Mouse (Mus musculus): ENCODE data around the gene Vav2. TPM values are rescaled to one million over a fixed set of nuclear protein-coding genes. Genes with fewer than 3 reads are reported as not detected.
A peak's percentile ranks its signal among the peaks of the same experiment; 100 is the strongest.

Gene Vav2
- polyA plus RNA-seq, 1 experiment from 2014 or later, result 16.4 TPM

DNA sequence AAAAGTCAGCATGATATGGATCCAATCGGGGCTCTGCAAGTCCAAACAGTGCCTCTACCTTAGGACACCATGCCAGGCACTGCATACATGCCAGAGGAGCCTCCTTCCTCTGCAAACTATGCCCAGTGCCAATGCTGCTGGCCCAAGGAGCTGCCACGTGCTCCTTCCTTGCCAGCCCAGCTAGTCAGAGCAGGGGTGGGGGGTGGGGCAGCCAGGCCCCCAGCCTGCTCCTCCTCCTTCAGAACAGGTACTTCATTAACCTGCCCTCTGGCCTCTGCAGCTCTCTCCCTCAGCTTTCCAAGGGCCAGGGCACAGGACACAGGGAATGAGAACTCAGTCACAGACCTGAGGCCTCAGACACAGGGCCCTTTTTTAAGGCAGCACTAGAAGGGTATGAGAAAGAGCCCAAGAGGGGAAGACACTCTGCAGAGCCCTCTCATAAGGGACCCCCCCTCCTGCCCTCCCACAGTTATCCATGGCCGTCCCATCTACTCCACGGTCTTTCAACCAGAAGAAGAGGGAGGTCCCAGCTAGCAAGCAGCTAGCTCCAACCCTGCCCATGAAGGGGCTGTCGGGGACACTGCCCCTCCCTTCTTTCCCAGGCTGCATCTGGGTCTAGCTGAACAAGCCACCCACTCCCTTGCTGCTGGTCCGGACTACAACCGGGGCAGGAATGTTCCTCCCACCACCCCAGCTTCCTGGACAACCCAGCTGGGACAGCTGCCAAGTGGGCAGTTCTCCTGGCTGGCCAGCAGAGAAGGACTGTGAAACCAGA, 179.9 kb downstream of the Vav2 start:
- WGBS, result 51% methylated on average over 7 of the region's 7 CpGs
- no peak overlapping the region for H3K27ac ChIP-seq (replicated peaks; ENCODE audit: low read depth, low read length)

DNA sequence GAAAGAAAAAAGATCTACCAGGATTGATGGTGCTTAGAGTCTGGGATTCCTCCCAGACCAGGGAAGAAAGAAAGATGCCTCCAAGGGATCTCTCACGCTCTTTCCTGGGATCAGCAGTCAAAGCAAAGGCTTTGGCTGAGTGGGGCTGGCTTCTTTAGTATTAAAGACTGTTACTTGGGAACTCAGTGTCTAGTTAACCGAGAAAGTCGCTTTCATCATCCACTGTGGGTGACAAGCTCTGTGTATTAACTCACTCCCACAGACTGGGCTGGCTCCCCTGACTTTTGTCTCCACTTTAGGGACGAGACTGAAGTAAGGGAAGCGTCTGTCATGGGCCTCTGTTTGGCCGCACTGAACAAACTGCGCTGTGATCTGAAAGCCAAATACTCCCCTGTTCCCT, 180.9 kb downstream of the Vav2 start:
- 67% methylated on average over 7 of the region's 7 CpGs for WGBS
- no peak overlapping the region for H3K27ac ChIP-seq (replicated peaks; ENCODE audit: low read depth, low read length)
- H3K27me3 ChIP-seq (ENCODE audit: control insufficient read depth, insufficient read depth, low read length), result no peaks in the 10 kb centered on the region
- H3K9me3 ChIP-seq (ENCODE audit: control insufficient read depth, low read length), result no peaks in the 10 kb centered on the region
- H3K9ac ChIP-seq (replicated peaks; ENCODE audit: low read length), result no peak overlapping the region
- no peak overlapping the region for H3K4me2 ChIP-seq (ENCODE audit: low read length)
- H3K4me1 ChIP-seq (ENCODE audit: control insufficient read depth, insufficient read depth, low read length), result no peaks in the 10 kb centered on the region
- no peaks in the 10 kb centered on the region for H3K36me3 ChIP-seq (ENCODE audit: control insufficient read depth, insufficient read depth, low read length)
- no peak overlapping the region for H3K4me3 ChIP-seq (replicated peaks; ENCODE audit: low read depth, low read length)
- ATAC-seq (ENCODE audit: low FRiP score, low TSS enrichment) (no peak), DNase-seq (no peak)

More for the DNA sequence above, 179.9 kb downstream of the Vav2 start:
- no peaks in the 10 kb centered on the region for H3K4me1 ChIP-seq (ENCODE audit: control insufficient read depth, insufficient read depth, low read length)
- DNase-seq (peak; percentile 59), ATAC-seq (ENCODE audit: low FRiP score, low TSS enrichment) (no peak)
- H3K4me3 ChIP-seq (replicated peaks; ENCODE audit: low read depth, low read length), result no peak overlapping the region
- H3K36me3 ChIP-seq (ENCODE audit: control insufficient read depth, insufficient read depth, low read length), result no peaks in the 10 kb centered on the region
- H3K9ac ChIP-seq (replicated peaks; ENCODE audit: low read length), result no peak overlapping the region
- no peaks in the 10 kb centered on the region for H3K27me3 ChIP-seq (ENCODE audit: control insufficient read depth, insufficient read depth, low read length)
- no peaks in the 10 kb centered on the region for H3K9me3 ChIP-seq (ENCODE audit: control insufficient read depth, low read length)
- H3K4me2 ChIP-seq (ENCODE audit: low read length), result no peak overlapping the region

DNA sequence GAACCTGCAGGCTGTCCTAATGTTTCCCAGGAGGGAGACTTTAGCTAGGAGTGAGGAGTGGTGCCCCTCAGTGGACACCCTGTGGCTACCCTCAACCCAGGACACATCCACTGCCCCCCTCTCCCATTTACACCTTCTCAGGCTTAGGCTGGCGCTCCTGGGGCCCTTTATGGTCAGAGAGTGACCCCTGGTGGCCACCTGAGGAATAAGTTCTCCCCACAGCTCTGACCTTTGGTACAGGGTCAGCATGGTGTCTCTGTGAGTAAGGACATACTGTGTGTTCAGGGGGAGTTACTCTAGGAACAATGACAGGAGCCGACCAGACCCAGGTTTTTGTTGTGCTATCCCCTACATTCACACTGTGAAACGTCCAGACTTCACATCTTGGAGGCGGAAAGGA, 189.5 kb downstream of the Vav2 start:
- H3K4me1 ChIP-seq (ENCODE audit: control insufficient read depth, insufficient read depth, low read length), result no peaks in the 10 kb centered on the region
- H3K9me3 ChIP-seq (ENCODE audit: control insufficient read depth, low read length), result no peaks in the 10 kb centered on the region
- H3K27ac ChIP-seq (replicated peaks; ENCODE audit: low read depth, low read length), result no peak overlapping the region
- no peak overlapping the region for H3K4me3 ChIP-seq (replicated peaks; ENCODE audit: low read depth, low read length)
- H3K36me3 ChIP-seq (ENCODE audit: control insufficient read depth, insufficient read depth, low read length), result no peaks in the 10 kb centered on the region
- H3K9ac ChIP-seq (replicated peaks; ENCODE audit: low read length), result no peak overlapping the region
- H3K4me2 ChIP-seq (ENCODE audit: low read length), result no peak overlapping the region
- DNase-seq (peak; percentile 81), ATAC-seq (ENCODE audit: low FRiP score, low TSS enrichment) (no peak; the same call in 1 of the 2 replicates)
- no peaks in the 10 kb centered on the region for H3K27me3 ChIP-seq (ENCODE audit: control insufficient read depth, insufficient read depth, low read length)
- 26% methylated on average over 4 of the region's 4 CpGs for WGBS

DNA sequence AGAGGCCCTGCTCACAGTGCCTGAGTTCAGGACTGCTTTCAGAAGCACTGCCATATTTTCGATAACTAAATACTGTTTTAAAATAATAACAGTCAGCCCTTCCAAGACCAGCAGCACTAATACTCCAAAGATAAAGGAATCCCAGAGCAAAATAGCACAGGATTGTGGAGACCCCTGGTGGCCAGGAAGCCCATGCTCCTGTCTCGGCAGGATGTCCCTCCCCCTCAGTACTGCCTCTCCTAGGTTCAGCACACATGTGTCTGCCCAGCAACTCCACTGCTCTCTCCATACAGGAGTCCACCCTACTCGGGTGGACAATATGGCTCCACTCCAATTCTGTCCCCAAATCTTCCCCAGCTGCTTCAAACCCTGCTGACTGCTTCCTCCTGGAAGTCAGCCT, 191.1 kb downstream of the Vav2 start:
- 19% methylated on average over 3 of the region's 3 CpGs for WGBS
- peak; percentile 87 for DNase-seq
- no peaks in the 10 kb centered on the region for H3K36me3 ChIP-seq (ENCODE audit: control insufficient read depth, insufficient read depth, low read length)
- no peaks in the 10 kb centered on the region for H3K9me3 ChIP-seq (ENCODE audit: control insufficient read depth, low read length)
- H3K4me3 ChIP-seq (replicated peaks; ENCODE audit: low read depth, low read length), result no peak overlapping the region
- no peak overlapping the region for H3K9ac ChIP-seq (replicated peaks; ENCODE audit: low read length)
- no peak overlapping the region for H3K27ac ChIP-seq (replicated peaks; ENCODE audit: low read depth, low read length)
- no peaks in the 10 kb centered on the region for H3K4me1 ChIP-seq (ENCODE audit: control insufficient read depth, insufficient read depth, low read length)
- no peak for ATAC-seq (ENCODE audit: low FRiP score, low TSS enrichment)
- H3K4me2 ChIP-seq (ENCODE audit: low read length), result no peak overlapping the region
- no peaks in the 10 kb centered on the region for H3K27me3 ChIP-seq (ENCODE audit: control insufficient read depth, insufficient read depth, low read length)

DNA sequence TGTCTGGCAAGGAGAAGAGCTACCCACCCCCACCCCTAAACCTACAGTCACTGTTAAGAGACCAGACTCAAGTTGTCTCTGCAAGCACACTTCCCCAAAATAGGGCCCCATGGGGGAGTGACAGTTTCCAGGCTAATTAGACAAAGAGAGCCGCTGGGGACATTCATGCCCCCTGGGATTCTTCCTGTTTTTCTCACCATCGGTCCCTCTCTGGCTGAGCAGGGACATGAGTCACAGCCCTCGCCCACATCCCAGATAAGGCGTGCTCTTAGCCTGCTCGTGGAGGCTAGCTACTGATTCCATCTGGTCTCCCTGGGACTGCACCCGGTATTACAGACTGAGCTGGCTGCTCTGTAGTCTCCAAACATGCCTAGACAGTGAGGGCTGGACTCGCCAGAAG, 194.5 kb downstream of the Vav2 start:
- no peak overlapping the region for H3K27ac ChIP-seq (replicated peaks; ENCODE audit: low read depth, low read length)
- no peak overlapping the region for H3K9ac ChIP-seq (replicated peaks; ENCODE audit: low read length)
- no peaks in the 10 kb centered on the region for H3K9me3 ChIP-seq (ENCODE audit: control insufficient read depth, low read length)
- DNase-seq, result no peak
- no peak for ATAC-seq (ENCODE audit: low FRiP score, low TSS enrichment)
- no peaks in the 10 kb centered on the region for H3K4me1 ChIP-seq (ENCODE audit: control insufficient read depth, insufficient read depth, low read length)
- no peaks in the 10 kb centered on the region for H3K27me3 ChIP-seq (ENCODE audit: control insufficient read depth, insufficient read depth, low read length)
- H3K4me3 ChIP-seq (replicated peaks; ENCODE audit: low read depth, low read length), result no peak overlapping the region
- H3K4me2 ChIP-seq (ENCODE audit: low read length), result no peak overlapping the region
- H3K36me3 ChIP-seq (ENCODE audit: control insufficient read depth, insufficient read depth, low read length), result no peaks in the 10 kb centered on the region
- WGBS, result 36% methylated on average over 7 of the region's 7 CpGs

DNA sequence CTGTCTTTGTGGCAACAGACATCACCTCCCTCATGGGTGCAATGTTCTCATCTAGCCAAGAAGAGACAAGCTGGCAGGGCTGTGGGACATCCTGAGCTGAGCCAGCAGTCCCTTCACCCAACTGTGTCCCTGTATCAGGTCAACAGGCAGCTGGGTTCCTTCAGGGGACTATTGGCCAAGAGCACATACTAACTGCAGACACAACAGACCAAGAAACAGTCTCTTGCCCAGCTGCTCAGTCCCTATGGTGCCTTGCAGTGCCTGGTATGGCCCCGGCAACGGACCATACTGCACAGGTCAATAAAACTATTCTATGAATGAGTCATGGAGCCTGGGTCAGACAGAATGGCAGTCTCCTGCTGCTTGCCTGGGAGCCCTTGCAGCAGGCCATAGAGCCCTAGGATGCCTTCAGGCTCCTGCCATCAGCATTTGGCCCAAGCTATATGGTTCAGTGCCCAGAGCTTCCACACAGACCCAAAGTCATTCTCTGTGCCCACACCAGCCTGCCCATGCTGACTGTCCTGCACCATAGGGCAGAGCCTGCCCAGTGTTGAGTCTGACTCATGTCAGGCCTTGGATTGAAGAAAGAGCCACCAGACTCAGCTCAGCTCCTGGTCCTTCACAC, 197.2 kb downstream of the Vav2 start:
- ATAC-seq (ENCODE audit: low FRiP score, low TSS enrichment), result no peak
- Histone ChIP-seq H3K9ac (replicated peaks; ENCODE audit: low read length) (no peak overlapping the region), H3K9me3 (ENCODE audit: control insufficient read depth, low read length) (no peaks in the 10 kb centered on the region), H3K27ac (replicated peaks; ENCODE audit: low read depth, low read length) (no peak overlapping the region), H3K4me3 (replicated peaks; ENCODE audit: low read depth, low read length) (no peak overlapping the region), H3K4me1 (ENCODE audit: control insufficient read depth, insufficient read depth, low read length) (no peaks in the 10 kb centered on the region), H3K4me2 (ENCODE audit: low read length) (no peak overlapping the region), H3K27me3 (ENCODE audit: control insufficient read depth, insufficient read depth, low read length) (no peaks in the 10 kb centered on the region), H3K36me3 (ENCODE audit: control insufficient read depth, insufficient read depth, low read length) (no peaks in the 10 kb centered on the region)
- WGBS, result 92% methylated on average over 2 of the region's 2 CpGs
- DNase-seq, result no peak

DNA sequence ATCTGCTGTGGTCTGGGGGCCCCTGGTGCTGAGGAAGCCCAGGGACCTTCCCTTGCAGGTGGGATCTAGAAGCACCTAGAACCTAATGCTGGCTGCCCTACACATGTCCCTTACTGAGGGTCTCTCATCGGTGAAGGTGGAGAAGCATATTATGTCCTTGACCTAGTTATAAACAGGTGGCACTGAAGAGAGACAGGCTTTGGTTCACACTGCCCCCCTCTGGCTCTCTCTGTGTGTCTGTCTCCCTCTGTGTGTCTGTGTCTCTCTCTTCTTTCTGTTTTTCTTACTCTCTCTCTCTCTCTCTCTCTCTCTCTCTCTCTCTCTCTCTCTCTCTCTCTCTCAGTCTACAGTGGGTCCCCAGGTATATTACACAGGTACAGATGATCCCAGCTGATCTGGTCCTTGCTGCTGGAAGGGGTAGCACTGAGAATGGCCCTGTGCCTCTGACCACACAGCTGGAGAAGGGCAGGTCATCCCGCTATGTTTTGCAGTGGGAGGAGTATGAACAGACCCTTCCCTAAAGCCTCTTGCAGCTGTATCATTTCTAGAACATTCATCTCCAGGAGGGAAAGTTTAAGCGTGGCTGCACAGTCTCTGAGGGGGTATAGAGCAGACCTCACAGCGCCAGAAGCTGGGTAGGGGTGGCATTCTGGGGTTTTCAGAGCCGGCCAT, 197.9 kb downstream of the Vav2 start:
- DNase-seq (no peak), ATAC-seq (ENCODE audit: low FRiP score, low TSS enrichment) (no peak)
- Histone ChIP-seq H3K36me3 (ENCODE audit: control insufficient read depth, insufficient read depth, low read length) (no peaks in the 10 kb centered on the region), H3K9me3 (ENCODE audit: control insufficient read depth, low read length) (no peaks in the 10 kb centered on the region), H3K27ac (replicated peaks; ENCODE audit: low read depth, low read length) (no peak overlapping the region), H3K9ac (replicated peaks; ENCODE audit: low read length) (no peak overlapping the region), H3K4me2 (ENCODE audit: low read length) (no peak overlapping the region), H3K4me3 (replicated peaks; ENCODE audit: low read depth, low read length) (no peak overlapping the region), H3K27me3 (ENCODE audit: control insufficient read depth, insufficient read depth, low read length) (no peaks in the 10 kb centered on the region), H3K4me1 (ENCODE audit: control insufficient read depth, insufficient read depth, low read length) (no peaks in the 10 kb centered on the region)
- 89% methylated on average over 5 of the region's 5 CpGs for WGBS

DNA sequence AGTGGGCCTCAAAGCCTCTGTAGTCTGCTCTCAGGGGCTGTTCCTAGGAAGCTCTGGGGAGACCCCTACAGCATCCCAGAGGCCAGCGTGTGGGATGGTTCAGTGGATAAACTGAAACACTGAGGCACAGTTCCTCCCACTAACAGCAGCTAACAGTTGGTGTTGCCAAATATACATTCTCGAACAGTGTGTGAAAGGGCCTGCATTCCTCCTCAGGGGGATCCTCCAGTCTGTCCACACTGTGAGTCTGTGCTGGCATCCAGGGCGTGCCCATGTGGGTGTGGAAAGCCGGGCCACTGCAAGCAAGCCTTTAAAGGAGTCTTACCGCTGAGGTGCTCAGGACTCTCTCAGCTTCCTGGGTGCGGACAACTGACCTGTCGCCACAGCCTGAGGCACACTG, 200.3 kb downstream of the Vav2 start:
- no peak for ATAC-seq (ENCODE audit: low FRiP score, low TSS enrichment)
- Histone ChIP-seq H3K9ac (replicated peaks; ENCODE audit: low read length) (no peak overlapping the region), H3K4me1 (ENCODE audit: control insufficient read depth, insufficient read depth, low read length) (no peaks in the 10 kb centered on the region), H3K4me3 (replicated peaks; ENCODE audit: low read depth, low read length) (no peak overlapping the region), H3K9me3 (ENCODE audit: control insufficient read depth, low read length) (no peaks in the 10 kb centered on the region), H3K36me3 (ENCODE audit: control insufficient read depth, insufficient read depth, low read length) (no peaks in the 10 kb centered on the region), H3K27me3 (ENCODE audit: control insufficient read depth, insufficient read depth, low read length) (no peaks in the 10 kb centered on the region), H3K27ac (replicated peaks; ENCODE audit: low read depth, low read length) (no peak overlapping the region), H3K4me2 (ENCODE audit: low read length) (no peak overlapping the region)
- 67% methylated on average over 7 of the region's 7 CpGs for WGBS
- no peak for DNase-seq

Data from midbrain, embryonic 14.5 days (tissue).